Mouse (Mus musculus) heart, adult 18-20 months (tissue): ENCODE results near the gene Cdc42se1. TPM values are rescaled to one million over a fixed set of nuclear protein-coding genes. Genes with fewer than 3 reads are reported as not detected.

Experiments
- DNase-seq, 2 experiments: peaks; one replicate each; pipeline ENCODE4 v3.0.0; 2021 to 2022; ENCODE audit warnings: mixed read lengths in 1 of 2
- total RNA-seq, 2 experiments: library from RNA; stranded (reverse); gene quantifications; 2 replicates each; pipeline ENCODE4 v1.2.3; 2021

Gene Cdc42se1
- total RNA-seq, 2 experiments from 2014 or later = 19.3 to 21.8 TPM

DNA sequence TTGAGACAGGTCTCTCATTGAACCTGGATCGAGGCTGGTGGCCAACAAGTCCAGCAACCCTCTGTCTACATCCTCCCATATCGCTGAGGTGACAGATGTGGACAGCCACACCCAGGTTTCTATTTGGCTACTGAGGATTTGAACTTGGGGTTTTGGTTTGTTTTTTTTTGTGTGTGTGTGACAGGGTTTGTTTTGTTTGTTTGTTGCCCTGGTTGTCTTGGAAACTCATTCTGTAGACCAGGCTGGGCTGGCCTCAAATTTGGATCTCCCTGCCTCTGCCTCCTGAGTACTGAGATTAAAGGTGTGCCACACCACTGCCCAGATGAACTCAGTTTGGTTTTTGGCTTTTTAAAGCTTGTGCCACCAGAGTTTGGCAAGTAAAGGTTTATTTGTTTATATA is 5.5 kb upstream of the Cdc42se1 start:
- no peak for DNase-seq

DNA sequence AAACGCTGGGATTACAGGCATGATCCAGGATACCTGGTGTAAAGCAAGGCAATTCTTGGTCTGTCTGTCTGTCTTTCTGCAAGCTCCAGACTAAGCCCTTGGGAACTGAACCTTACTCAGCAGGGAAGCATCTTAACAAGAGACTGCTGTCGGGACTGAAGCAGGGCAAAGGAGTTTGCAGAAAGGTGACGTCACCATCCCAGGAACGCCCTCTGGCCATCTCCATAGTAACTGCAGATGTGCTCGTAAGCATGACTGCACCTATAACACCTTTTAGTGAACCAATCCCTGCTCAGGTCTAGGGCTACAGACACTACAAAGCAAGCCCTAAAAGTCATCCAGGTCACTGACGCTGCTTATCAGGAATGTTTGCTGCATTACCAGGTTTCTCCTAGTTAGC is 4.2 kb upstream of the Cdc42se1 start:
- no peak for DNase-seq

DNA sequence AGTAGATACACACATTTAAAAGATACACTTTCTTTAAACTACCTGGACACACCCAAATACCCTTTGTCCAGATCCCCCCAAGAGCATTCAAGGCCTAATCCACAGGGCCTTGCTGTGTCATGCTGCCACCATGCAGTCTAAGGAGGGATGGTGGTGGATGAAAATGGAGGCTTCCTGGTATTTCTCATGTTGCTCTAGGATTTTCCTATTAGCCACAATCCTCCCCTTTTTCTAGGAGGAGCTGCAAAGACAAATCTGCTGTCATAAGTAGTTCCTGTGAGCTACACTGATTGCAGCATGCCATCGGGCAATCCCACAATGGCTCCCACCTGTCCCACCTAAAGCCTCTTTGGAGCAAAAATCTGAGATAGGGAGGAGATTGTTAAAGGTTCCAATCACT is 1.3 kb upstream of the Cdc42se1 start:
- DNase-seq = no peak

DNA sequence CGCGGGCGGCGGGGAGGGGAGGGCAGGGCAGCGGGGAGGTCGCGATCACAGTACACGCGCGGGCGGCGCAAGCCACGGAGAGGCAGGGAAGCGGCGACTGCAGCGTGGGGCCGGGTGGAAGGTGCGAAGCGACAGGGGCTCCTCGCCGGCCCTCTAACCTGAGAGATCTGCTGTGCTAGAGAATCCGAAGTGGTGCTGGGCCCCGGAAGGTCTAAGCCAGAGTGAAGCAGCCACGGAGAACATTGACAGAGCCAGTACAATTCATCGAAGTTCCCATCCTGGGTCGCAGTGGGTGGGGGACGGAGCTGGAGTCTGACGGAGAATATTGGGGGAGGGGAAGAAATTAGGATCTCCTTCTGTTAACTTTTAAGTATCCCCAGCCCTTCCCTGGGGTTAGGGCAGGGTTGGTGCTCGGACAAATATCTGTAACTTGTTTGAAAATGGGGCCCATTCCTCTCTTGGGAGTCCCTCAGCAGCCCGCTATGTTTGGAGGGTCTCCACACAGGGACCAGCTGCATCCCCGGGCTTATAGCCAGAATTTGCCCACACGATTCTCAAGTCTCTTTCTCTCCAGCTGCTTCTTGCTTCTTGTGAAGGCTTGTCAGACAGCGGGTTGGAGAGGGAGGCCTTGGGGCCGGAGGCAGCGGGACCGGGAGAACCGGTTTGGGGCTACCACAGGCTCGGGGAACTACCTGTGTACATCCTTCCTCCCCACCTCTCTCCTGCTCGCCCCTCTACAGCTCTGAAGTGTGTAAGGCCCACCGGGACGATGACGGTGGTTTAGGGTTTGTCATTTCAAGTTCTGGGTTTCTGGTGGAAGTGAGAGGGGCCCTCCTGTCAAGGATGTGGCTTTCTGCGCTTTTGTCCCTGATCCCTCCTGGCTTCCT is 605 bp downstream of the Cdc42se1 start:
- peak; percentile 29 to 61 for DNase-seq

DNA sequence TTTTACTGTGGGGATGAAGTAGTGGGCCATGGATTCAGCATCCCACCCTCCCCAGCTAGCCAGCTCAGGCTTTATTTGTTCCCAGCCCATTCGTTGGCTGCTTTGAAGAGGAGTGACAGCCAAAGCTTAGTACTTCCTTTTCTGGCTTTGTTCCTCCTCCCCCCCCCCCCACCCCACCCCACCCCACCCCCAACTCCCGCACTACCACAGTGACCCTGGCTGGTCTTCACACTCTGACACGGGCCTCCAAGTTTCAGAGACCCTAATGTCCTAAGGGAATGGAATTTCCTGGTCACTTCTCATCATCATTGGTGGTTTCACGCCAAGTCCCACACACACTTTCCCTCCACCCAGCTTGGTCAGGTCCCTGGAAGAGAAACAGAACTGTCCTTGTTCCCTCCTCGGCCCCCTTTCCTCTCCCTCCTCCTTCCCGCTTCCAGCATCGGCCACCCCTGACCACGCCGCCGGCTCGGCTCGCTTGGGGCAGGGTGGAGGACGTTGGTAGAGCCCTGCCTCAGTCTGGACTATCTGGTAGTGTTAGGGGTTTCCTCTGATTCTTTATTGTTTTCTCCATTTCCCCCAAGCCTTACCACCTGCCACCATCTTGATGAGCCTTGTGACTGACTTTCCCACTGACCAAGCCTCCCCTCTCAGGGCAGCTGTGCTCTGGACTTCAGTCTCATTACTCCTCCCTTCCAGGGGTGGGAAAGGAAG is 1.4 kb downstream of the Cdc42se1 start:
- DNase-seq = peak; percentile 76 to 79

DNA sequence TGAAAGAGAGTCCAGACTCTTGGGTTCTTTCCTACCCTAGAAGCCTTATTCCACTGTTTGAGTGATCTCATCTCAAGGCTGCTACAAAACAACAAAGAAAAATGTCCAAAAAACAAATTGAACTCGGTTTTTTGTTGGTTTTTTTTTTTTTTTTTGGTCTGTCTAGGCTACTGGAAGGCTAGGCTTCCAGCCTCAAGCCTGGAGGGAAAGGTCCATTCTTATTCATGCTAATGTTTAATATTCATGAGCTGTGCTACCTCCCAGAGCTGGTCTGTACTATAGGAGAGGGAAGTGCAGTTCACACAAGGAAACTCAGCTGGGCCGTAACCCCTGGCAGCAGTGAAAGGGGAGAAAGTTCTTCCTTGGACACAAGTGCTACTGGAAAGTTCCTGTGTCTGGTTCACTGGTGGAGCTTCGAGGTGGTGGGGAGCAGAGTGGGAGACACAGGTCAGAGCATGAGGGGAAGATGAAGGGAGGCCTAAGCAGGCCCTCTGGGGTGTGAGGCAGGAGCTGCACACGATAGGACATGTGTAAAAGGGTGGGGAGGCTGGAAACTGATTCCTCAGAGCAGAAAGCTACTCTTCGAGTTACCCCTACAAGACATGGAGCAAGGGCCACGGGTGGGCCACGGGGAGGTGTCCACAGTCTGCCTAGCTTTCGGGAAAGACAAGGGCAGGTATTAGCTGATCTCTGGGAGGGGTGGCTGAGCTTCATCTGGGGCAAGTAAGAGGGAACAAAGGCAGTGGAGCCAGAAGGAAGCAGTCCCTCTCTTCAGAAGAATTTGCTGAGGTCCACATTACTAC is 2.2 kb downstream of the Cdc42se1 start:
- DNase-seq = peak; percentile 42 to 49

DNA sequence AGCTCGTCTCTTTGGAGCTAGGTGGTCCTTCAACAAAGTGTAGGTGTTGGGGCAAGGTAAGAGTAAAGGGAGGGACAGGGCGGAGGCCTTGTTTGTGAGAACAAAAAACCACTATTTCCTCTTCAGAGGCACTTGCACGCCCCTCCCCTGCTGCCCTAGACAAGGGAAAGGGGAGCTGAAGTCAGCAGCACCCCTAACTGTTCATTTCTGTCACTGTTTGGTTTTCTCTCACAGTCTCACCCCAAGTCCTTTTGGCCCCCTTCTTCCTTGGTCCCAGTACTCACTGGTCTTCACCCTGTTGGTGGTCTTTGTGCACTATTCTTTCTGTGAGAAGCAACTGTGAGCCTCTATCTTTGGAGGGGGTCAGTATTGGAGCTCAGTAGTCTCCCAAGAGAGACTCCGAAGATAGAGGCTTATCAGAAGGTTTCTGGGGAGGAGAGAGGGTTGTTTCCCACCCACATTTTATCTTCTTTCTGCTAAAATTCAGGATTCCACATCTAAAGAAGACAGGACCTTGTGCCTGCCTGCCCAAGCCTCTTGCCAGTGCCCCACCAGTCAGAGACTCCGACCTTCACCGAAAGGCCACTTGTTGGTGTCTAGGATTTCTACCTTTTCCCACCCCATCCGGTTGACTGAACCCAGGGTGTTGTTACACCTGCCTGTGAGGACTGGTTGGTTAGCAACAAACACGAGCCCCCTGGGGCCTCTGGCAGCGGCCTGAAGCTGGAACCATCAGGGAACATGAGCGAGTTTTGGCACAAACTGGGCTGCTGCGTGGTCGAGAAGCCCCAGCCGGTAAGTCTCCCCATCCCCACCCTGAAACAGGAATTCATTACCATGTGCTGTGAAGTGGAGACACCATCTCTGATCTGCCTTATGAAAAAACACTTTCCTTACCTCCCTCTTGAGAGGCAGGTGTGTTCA is 3.0 kb downstream of the Cdc42se1 start, which contains the start of gene Mllt11:
TSS of gene Mllt11 (minus strand) at position 874 of the 924 bp plus-strand sequence.
- peak in 1 of 2 experiments; percentile 44 for DNase-seq

DNA sequence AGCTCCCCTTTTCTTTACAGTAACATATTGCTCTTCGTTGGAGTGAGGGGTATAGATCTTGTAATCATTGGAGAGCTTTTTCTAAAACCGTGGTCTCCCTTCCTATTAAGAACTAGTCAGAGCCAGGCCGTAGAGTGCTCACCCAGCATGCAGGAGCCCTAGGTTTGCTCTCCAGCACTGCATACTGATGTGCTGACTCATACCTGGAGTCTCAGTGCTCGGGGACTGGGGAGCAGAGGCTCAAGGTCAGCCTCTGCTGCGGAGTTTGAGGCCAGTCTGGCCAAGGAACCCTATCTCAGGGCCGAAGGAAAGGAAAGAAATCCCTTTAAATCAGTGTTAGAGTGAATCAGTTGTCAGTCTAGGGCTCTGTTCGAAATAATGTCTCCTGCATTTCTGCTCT is 4.2 kb downstream of the Cdc42se1 start:
- no peak for DNase-seq

DNA sequence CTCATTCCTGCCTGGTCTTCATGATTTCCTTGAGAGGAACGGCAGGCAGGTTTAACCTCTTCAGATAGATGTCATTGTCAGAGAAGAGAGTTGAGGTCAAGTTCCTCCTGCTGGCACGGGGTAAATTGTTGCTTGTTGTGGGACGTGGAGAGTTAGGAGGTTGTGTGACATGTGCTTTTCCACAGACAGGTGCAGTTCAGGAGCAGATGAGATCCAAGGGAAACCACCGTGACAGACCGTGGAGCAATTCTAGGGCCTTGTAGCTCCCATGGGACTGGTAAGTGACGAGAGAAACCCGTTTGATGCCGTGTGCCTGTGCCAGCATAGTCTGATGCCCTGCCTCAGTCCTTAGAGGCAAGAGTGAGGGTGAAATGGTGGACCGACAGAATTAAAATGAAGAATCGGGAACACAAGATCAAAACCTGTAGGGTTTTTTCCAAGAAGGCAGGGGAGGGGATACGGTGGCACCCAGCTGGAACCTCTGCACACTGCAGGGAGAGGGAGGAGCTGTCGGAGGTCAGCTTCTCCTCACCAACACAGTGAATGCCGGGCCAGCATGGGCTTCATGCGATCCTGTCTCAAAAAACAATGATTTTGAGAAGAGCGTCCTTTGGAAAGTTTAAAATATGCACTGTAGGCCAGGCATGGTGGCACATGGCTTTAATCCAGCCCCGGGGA is 4.9 kb downstream of the Cdc42se1 start:
- DNase-seq = no peak

DNA sequence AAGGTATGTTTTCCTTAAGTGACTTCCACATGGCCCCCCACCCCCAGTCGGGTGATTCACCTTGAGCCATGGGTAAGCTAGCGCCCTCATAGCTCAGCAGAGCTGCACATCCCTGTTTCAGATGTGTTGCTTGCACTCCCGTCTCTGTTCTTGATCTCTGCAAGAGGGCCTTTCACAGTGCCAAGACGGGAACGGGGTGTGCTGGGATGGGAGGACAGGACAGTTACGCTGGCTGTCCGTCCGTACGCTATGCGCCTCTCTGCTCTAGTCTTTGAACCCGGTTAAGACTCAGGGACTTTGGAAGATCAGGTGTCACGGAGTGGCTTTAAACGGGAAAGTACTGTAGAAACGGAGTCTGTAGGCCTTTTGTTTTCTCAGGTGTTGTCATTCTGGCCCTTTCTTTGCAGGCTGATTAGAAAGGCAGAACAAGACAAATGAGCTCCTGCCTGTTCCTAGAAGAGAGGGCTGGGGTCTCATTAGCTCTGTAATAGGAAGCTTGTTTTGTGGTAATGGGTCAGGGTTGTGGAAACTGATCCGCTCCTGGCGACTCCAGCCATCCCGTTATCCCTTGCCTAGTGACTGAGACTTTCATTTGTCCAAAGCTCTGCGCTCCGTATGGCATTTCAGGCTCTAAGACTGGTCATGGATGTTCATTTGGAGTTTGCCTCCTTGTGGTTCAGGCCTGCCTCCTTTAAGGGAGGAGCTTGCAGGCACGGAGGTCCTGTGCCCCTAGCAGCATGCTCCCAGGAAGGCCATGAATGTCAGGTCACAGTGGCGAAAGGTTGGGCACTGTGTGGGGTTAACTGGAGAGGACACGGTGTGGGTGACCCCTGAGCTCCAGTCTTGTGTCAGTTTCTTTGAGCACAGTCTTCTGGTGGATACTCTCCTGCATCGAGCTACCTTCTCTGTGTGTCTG is 7.1 kb downstream of the Cdc42se1 start:
- DNase-seq = no peak

DNA sequence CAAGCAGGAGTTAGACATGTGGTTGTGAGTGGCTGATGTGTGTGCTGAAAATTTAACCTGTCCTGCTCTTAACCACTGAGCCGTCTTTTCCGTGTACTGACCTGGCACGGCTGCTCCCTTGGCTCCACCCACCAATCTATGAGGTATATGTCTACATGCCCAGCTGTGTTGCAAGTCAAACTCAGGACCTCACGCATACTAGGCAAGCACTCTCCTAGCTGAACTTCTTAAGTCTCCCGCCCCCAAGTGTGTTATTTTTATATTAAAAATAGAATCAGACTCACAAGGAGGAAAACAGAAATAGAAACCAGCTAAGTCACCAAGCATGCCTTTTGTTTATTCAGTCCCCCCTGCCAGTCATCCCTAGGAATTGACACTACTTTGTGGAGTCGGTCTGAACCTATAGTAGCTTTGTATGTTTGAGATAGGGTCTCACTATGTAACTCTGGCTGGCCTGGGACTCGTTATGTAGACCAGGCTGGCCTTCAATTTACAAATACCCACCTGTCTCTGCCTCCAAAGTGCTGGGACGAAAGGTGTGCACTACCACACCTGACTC is 9.1 kb downstream of the Cdc42se1 start:
- no peak for DNase-seq

DNA sequence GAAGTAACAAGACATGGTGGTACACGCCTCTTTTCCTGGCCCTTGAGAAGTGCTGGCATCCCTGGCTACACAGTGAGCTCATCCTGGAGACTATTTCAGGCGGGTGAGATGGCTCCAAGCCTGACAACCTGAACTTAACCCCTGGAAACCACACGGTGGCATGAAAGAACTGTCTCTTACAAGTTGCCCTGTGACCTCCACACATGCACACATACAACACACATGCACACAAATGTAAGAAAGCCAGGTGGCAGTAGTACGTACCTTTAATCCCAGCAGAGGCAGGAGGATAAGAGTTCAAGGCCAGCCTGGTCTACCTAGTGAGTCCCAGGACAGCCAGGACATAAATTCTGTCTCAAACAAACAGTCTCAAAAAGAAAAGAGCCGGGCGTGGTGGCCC is 10.5 kb downstream of the Cdc42se1 start:
- DNase-seq = no peak

DNA sequence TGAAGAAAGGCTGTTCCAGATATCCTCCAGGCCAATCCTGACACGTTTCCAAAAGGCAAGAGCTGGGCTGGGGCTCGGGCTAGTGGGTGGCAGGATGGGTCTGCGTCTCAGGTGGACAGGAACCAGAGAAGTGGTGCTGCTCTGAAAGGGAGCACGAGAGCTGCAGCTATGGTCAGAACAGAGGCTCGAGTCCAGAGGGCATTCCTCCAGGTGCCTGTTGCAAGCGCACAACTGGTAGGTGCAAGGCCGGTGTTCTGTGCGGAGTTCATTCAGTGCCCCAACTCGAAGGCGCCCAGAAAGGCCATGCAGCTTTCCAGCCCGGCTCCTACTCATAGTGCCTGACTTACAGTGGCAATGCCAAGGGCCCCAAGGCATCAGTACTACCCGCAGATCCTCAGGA is 11.4 kb downstream of the Cdc42se1 start:
- no peak for DNase-seq

DNA sequence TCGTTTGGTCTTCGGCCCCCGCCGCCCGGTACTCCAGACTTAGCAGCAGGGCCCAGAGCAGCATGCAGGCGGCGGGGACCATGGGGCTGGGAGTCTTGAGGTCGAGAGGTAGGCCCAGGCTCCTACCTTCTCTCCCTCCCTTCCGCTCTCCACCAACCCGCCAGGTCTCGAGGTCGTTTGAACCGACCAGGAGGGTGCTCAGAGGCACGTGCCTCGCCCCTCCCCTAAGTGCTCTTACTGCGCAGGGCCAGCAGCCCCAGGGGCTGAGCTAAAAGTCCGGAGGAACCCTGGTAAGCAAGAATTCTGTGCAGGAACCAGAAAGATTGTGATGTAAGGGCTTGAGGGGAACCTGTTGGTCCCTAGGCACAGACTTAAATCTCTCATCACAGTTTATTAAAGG is 12.4 kb downstream of the Cdc42se1 start:
- no peak for DNase-seq

DNA sequence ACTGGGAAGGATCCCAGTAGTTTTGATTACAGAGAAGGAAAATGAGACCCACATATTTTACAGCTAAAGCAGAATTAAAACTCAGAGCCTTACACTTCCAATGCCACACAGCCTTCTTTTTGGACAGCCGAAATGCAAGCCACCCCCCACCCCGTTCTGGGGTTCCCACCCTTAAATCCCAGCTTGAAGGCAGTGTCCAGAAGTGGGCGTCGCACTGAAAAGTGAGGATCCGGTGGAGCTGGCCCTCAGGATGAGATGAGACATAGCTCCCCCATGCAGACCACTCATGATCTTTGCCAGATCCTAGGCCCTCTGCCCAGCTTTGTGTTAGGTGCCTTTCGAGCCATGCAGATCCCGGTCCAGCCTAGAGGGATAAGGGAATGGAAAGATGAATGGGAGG is 13.0 kb downstream of the Cdc42se1 start, which contains the start of gene Gm128:
TSS of gene Gm128 (minus strand) at position 101 of the 400 bp plus-strand sequence.
- DNase-seq = no peak

DNA sequence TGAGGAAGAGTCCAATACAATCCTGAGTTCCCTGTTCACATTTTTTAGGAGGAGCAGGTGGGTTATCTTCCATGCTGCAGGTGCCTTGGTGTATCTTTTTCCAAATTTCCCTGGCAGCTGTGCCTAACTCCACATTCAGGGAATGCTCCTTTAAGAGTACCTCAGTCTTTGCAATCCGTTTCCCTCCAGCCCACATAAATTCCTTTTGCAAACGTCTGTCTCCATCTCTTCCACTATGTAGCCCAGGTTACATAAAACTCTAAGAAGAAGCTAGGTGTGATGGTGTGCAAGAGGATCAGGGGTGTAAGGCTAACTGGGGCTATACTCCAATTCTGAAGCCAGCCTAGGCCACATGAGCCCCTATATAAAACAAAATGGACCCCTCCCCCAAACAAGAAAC is 14.6 kb downstream of the Cdc42se1 start:
- DNase-seq = no peak

DNA sequence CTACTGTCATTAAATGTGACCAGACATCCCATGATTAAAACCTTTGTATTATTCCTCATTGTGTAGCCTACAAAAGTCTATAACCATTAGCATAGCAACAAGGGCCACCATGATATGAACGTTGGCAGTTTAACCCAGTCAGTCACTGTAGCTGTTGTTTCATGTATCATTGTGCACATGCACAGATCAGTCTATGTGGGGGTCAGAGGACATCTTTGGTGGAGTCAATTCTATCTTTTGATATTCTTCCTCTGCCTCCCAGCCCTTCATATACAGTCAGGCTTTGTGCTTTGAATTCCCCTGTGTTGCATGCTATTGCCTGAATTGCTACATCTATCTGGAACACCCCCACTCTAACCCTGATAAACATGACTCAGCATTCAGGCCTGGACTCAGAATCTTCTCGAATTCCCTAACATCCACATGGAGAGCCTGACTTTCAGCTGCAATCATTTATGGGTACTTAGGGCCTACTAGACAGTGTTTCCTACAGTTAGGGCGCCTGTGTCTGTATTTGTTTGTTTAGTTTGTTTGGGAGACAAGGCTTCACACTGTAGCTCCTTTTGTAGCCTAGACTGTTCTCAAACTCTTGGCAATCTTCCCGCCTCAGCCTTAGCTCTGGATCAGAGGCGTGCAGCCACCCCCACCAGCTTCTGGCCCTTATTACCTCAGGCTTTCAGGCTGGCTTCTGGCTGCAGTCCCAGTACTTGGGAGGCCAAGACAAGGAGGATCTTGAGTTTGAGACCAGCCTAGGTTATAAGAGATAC is 18.1 kb downstream of the Cdc42se1 start:
- peak; percentile 50 to 55 for DNase-seq

DNA sequence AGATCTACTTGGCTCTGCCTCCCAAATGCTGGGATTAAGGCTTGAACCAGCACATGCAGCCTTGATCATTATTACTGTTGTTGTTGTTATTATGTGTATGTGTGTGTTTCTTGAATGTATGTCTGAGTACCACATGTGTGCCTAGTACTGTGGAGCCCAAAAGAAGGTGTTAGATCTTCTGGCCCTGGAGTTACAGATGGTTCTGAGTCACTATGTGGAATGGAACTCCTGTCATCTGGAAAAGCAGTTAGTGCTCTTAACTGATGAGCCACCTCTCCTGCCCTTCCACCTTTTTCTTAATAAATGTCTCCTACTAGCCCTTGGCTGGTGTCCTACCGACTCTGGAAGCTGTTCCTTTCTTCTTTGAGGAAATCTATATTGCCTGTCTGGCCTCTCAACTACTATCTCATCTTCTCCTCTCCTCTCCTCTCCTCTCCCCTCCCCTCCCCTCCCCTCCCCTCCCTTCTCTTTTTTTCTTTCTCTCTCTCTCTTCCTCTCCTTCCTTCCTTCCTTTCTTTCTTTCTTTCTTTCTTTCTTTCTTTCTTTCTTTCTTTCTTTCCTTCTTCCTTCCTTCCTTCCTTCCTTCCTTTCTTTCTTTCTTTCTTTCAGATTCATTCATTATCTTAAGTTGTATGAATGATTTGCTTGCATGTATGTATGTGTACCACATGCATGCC is 19.3 kb downstream of the Cdc42se1 start:
- DNase-seq = no peak
